Mouse (Mus musculus) yolk sac, embryonic 10.5 days (tissue): ENCODE results near the gene Map3k3.
"Not testable (repeated sequence)": the region's sequence is repeated elsewhere in the genome, so short reads cannot be mapped to it uniquely, and the experiment has no call there.

ENCODE experiments used
- DNase-seq: peaks from one replicate; pipeline ENCODE4 v3.0.0-alpha.2; 2017; ENCODE audit warnings: low spot score

The Map3k3 gene

GRCm38 (mm10) chr11:106193371-106194154 lies 109.2 kb downstream of the Map3k3 start:
- peak; percentile 100 for DNase-seq

DNA sequence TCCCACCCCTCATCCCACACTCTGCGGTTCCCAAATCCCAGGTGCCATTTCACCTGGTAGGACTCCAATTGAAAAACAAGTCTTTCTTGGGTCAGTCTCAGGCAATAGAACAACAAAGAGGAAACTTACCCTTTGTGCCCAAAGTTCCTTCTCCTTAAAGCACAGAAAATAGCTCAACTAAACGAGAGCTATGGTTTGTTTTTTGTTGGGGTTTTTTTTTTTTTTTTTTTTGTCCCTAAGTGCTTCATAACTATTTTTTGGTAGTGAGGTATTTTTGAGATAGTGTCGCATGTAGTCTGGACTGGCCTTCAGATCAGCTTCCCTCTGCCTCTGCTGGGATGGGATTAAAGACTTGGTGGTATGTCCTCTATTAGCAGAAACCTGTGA lies 109.7 kb downstream of the Map3k3 start:
- no peak for DNase-seq

DNA sequence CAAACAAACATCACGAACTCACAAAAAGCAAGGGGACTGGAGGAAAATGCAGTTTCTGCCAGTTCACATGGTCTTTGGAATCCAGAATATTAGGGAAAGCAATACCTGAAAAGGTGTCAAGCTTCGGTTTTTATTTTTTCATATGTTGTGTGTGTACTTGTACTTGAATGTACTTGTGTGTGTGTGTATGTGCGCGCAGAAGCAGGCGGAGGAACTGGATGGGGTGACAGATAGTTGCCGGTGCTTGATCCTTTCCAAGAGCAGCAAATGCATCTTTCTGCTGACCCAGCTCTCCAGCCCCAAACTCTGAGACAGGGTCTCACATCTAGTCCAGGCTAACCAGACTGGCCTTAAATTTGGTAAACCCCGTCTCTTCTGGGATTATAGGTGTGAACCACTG lies 110.5 kb downstream of the Map3k3 start:
- no peak for DNase-seq

DNA sequence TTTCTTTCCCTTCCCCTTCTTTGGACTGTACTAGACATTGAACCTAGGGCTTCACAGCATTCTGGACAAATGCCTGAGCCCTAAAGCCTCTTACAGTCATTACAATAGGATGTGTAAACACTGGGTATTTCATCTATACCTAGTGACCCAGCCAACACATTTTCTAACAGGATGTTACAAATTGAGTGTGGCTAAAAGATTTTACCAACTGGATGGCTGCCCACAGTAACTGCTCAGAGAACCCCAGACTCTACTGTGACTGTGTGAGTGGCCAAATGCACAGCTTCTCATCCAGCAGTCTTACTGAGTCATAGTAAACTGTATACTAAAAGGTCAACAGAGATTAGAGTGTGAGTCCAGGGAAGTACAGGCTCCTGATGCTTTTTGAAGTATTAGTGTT lies 110.9 kb downstream of the Map3k3 start:
- no peak for DNase-seq

- DNase-seq, result no peak
These were observed 113.9 kb downstream of the Map3k3 start for GRCm38 (mm10) chr11:106198277-106198676.

DNA sequence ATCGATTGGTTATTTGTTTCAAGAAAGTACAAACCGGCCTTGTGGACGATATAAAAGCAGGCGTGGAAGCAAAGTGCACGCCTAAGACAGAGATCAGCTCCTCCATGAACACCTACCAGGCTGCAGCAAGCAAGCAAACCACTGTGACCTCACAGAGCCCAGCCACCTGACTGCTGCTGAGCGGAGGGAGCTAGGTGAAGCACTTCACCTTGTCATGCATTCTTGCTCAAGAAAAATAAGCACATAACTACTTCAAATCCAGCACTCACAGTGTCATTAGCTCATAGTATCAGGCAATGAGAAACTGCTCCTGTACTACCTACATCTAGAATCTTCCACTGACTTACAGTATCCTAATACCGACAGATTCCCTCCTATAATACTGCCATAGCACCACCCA lies 115.6 kb downstream of the Map3k3 start:
- not testable (repeated sequence) for DNase-seq

DNA sequence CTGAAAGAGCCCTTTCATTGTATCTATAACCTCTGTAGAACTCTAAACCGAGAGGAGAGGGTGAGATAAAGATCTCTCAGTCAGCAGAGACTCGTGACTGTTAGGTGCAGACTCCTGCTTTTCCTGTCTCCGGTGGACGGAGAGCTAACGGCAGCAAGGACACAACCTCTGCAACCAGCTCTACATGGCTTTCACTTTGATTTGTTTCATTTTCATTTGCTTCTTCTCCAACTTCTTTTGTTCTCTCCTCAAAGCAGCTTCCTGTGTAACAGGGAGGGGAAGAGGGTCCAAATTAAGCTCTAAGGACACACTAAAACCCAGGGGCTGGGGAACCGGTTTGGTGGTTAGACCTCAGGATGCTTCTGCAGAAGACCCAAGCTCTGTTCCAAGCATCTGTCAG lies 116.3 kb downstream of the Map3k3 start:
- DNase-seq, result no peak

DNA sequence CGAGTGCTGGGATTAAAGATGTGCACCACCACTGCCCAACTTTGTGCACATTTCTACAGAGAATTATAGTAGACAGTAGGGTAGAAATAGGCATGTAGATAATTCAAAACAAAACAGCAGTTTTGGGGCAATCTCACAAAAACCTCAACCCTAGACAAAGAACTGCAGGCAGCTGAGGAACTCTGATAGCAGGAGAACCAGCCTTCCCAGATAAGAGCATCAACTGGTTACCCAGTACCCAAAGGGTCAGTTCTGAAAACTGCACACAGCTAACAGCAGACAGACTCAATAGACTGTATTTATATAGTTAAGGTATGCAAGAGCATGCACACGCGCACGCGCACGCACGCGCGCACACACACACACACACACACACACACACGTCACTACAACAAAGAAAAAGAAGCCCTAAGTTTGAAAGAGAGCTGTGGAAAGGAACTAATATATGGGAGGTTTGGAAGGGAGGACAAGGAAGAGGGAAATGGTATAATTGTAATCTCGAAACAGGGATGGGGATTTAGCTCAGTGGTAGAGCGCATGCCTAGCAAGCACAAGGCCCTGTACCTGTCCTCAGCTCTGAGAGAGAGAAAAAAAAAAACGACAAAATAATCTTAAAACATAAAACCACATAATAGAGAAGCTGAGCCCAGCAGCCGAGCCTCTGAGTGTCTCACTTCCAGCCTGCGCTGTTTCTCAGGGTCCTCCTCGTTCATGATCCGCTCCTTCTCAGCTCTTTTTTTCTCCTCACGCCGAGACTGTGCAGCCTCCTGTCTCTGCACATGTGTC lies 117.1 kb downstream of the Map3k3 start:
- DNase-seq, result no peak

DNA sequence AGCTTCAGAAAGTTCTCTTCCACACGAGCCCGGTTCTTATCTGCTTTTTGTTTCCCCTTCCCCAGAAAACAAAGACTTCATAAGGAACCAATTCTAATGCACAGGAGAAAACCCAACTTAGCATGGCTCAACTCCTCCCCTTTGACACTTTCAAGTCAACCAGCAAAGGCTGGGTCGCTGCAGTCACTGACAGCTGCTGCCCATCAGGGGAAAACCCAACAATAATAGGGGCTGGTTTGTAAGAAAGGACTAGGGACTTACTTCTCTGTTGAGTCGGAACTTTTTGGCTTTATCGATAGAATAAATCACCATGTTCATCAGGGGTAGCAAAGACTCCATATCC lies 117.7 kb downstream of the Map3k3 start, which contains the start of gene Strada:
Strada (minus strand) TSS at position 46 of the 343 bp plus-strand sequence.
- DNase-seq, result no peak
